ENCODE assay signal across 9 mouse cellular contexts in genomic region chr2:21261370-21262006, GRCm38 (mm10). TPM values are rescaled to one million over a fixed set of nuclear protein-coding genes. Genes with fewer than 3 reads are reported as not detected.
DNase-seq lines count a peak whose midpoint lies in the region; ATAC-seq and TF ChIP-seq lines count a peak whose summit lies in the region.
"Had no signal": no experiment of that assay in that cellular context is flagged by ENCODE, and none has a peak within 500 bp of the region (broad histone marks: within the 10 kb centered on the region; RNA-seq: fewer than 3 reads in every experiment).

No protein-coding gene starts in this region.

- 0 out of 2 replicates have a peak, but pooled peaks have one; percentile 59 for ATAC-seq in embryonic facial prominence, embryonic 13.5 days (ENCODE audit: insufficient number of reproducible peaks, insufficient read depth, low FRiP score, low TSS enrichment, low read depth)
- peak; percentile 69; the same call in 1 of the 2 replicates for ATAC-seq in limb, embryonic 15.5 days (ENCODE audit: insufficient number of reproducible peaks, low FRiP score, low TSS enrichment, low read depth)
- ATAC-seq in midbrain, postnatal 0 days (ENCODE audit: low FRiP score), result peak; percentile 90
- ATAC-seq in stomach, embryonic 16.5 days (ENCODE audit: insufficient read depth, low FRiP score), result peak; percentile 79; the same call in 1 of the 2 replicates

- H3K36me3 ChIP-seq in embryonic facial prominence, embryonic 13.5 days, result no peaks in the 10 kb centered on the region
- H3K36me3 ChIP-seq in heart, embryonic 10.5 days, result no peaks in the 10 kb centered on the region
- no peaks in the 10 kb centered on the region for H3K36me3 ChIP-seq in limb, embryonic 15.5 days
- H3K36me3 ChIP-seq in midbrain, postnatal 0 days (ENCODE audit: insufficient read depth, low read length), result no peaks in the 10 kb centered on the region
- H3K36me3 ChIP-seq in stomach, embryonic 16.5 days (ENCODE audit: control insufficient read depth, insufficient read depth, low read length), result no peaks in the 10 kb centered on the region

- no peak overlapping the region for H3K4me2 ChIP-seq in embryonic facial prominence, embryonic 13.5 days
- no peak overlapping the region for H3K4me2 ChIP-seq in limb, embryonic 15.5 days
- no peak overlapping the region for H3K4me2 ChIP-seq in midbrain, postnatal 0 days (ENCODE audit: low read depth, low read length, poor library complexity, severe bottlenecking)
- no peak overlapping the region for H3K4me2 ChIP-seq in stomach, embryonic 16.5 days (ENCODE audit: low read depth, low read length)

- H3K27me3 ChIP-seq in embryonic facial prominence, embryonic 13.5 days, result no peaks in the 10 kb centered on the region
- H3K27me3 ChIP-seq in heart, embryonic 10.5 days (ENCODE audit: insufficient read depth, poor library complexity, severe bottlenecking), result no peaks in the 10 kb centered on the region
- no peaks in the 10 kb centered on the region for H3K27me3 ChIP-seq in limb, embryonic 15.5 days
- H3K27me3 ChIP-seq in midbrain, postnatal 0 days (ENCODE audit: insufficient read depth, low read length), result no peaks in the 10 kb centered on the region
- H3K27me3 ChIP-seq in stomach, embryonic 16.5 days (ENCODE audit: control insufficient read depth, insufficient read depth, low read length), result no peaks in the 10 kb centered on the region

- TF ChIP-seq CTCF in midbrain, postnatal 0 days (IDR thresholded peaks at IDR 0.05), result peak; percentile 97

- no peak overlapping the region for H3K9ac ChIP-seq in embryonic facial prominence, embryonic 13.5 days
- no peak overlapping the region for H3K9ac ChIP-seq in limb, embryonic 15.5 days
- no peak overlapping the region for H3K9ac ChIP-seq in midbrain, postnatal 0 days (replicated peaks; ENCODE audit: low read length, poor library complexity, severe bottlenecking)
- no peak overlapping the region for H3K9ac ChIP-seq in stomach, embryonic 16.5 days (ENCODE audit: low read length)

- H3K4me3 ChIP-seq in embryonic facial prominence, embryonic 13.5 days, result no peak overlapping the region
- H3K4me3 ChIP-seq in heart, embryonic 10.5 days, result no peak overlapping the region
- no peak overlapping the region for H3K4me3 ChIP-seq in limb, embryonic 15.5 days
- H3K4me3 ChIP-seq in midbrain, postnatal 0 days (ENCODE audit: low read depth, low read length), result no peak overlapping the region
- no peak overlapping the region for H3K4me3 ChIP-seq in stomach, embryonic 16.5 days (replicated peaks; ENCODE audit: low read length)
- H3K4me3 ChIP-seq: erythroblast, embryonic 14.5 days had no signal

- no peak overlapping the region for H3K27ac ChIP-seq in embryonic facial prominence, embryonic 13.5 days
- H3K27ac ChIP-seq in heart, embryonic 10.5 days, result no peak overlapping the region
- H3K27ac ChIP-seq in limb, embryonic 15.5 days, result no peak overlapping the region
- H3K27ac ChIP-seq in midbrain, postnatal 0 days (ENCODE audit: low read depth, low read length), result no peak overlapping the region
- no peak overlapping the region for H3K27ac ChIP-seq in stomach, embryonic 16.5 days (ENCODE audit: low read length)

- peak; percentile 65 for DNase-seq in CD4-positive helper T cell, adult 2 months (ENCODE audit: low read depth, low spot score)
- peak; percentile 53 for DNase-seq in adrenal gland, postnatal 25 days
- peak; percentile 88 for DNase-seq in heart, embryonic 10.5 days (ENCODE audit: low spot score)
- DNase-seq in kidney, adult 9 months, result peak; percentile 61
- peak; percentile 88 for DNase-seq in midbrain, postnatal 0 days (ENCODE audit: low spot score)

- H3K9me3 ChIP-seq in embryonic facial prominence, embryonic 13.5 days, result no peaks in the 10 kb centered on the region
- no peaks in the 10 kb centered on the region for H3K9me3 ChIP-seq in heart, embryonic 10.5 days
- H3K9me3 ChIP-seq in limb, embryonic 15.5 days, result no peaks in the 10 kb centered on the region
- no peaks in the 10 kb centered on the region for H3K9me3 ChIP-seq in midbrain, postnatal 0 days (ENCODE audit: low read length)
- no peaks in the 10 kb centered on the region for H3K9me3 ChIP-seq in stomach, embryonic 16.5 days (replicated peaks; ENCODE audit: control insufficient read depth, low read length)

- 19% methylated on average over 4 of the region's 4 CpGs for WGBS in embryonic facial prominence, embryonic 13.5 days
- WGBS in heart, embryonic 10.5 days, result 15% methylated on average over 4 of the region's 4 CpGs
- 24% methylated on average over 4 of the region's 4 CpGs for WGBS in limb, embryonic 15.5 days
- 25% methylated on average over 4 of the region's 4 CpGs for WGBS in midbrain, postnatal 0 days
- 13% methylated on average over 4 of the region's 4 CpGs for WGBS in stomach, embryonic 16.5 days

- H3K4me1 ChIP-seq in embryonic facial prominence, embryonic 13.5 days, result no peaks in the 10 kb centered on the region
- peaks cover 14% of the 10 kb centered on the region for H3K4me1 ChIP-seq in heart, embryonic 10.5 days
- 0 out of 2 replicates have a peak, but pooled peaks cover 2% of the 10 kb centered on the region for H3K4me1 ChIP-seq in limb, embryonic 15.5 days
- no peaks in the 10 kb centered on the region for H3K4me1 ChIP-seq in midbrain, postnatal 0 days (ENCODE audit: insufficient read depth, low read length)
- no peaks in the 10 kb centered on the region for H3K4me1 ChIP-seq in stomach, embryonic 16.5 days (ENCODE audit: control insufficient read depth, insufficient read depth, low read length)

RNA-seq across cellular contexts. Expression of gene Thnsl1, which starts 56.0 kb away (rescaled TPM):
- total RNA-seq in adrenal gland, postnatal 25 days (2021), result 6.9 and 10.9 TPM in 2 replicates
- 6.5 and 7.4 TPM in 2 replicates for polyA plus RNA-seq in embryonic facial prominence, embryonic 13.5 days (2015; fragmentation: Nextera tagmentation; extraction: Ambion mirVana)
- 9.1 and 9.2 TPM in 2 replicates for polyA plus RNA-seq in heart, embryonic 10.5 days (2016; fragmentation: Nextera tagmentation; extraction: Ambion mirVana)
- 5.6 TPM in 2 replicates for polyA plus RNA-seq in limb, embryonic 15.5 days (2015; fragmentation: Nextera tagmentation; extraction: Ambion mirVana)
- total RNA-seq in midbrain, postnatal 0 days (2014; rRNA removed), result 18.2 and 22.6 TPM in 2 replicates
- 17.8 and 18.5 TPM in 2 replicates for polyA plus RNA-seq in midbrain, postnatal 0 days (2015; fragmentation: Nextera tagmentation; extraction: Ambion mirVana)
- 7.6 and 8.0 TPM in 2 replicates for polyA plus RNA-seq in stomach, embryonic 16.5 days (2015; fragmentation: Nextera tagmentation; extraction: Ambion mirVana)
- polyA plus RNA-seq: erythroblast, embryonic 14.5 days had no signal

RNA-seq across cellular contexts. Expression of gene Enkur, which starts 56.3 kb away (rescaled TPM):
- total RNA-seq in adrenal gland, postnatal 25 days (2021), result 1.2 TPM in 1 of 2 replicates, not detected in the other
- 0.41 TPM in 1 of 2 replicates, not detected in the other for polyA plus RNA-seq in embryonic facial prominence, embryonic 13.5 days (2015; fragmentation: Nextera tagmentation; extraction: Ambion mirVana)
- 2.3 and 2.9 TPM in 2 replicates for polyA plus RNA-seq in heart, embryonic 10.5 days (2016; fragmentation: Nextera tagmentation; extraction: Ambion mirVana)
- 0.65 and 0.77 TPM in 2 replicates for polyA plus RNA-seq in limb, embryonic 15.5 days (2015; fragmentation: Nextera tagmentation; extraction: Ambion mirVana)
- 3.4 and 6.2 TPM in 2 replicates for total RNA-seq in midbrain, postnatal 0 days (2014; rRNA removed)
- polyA plus RNA-seq in midbrain, postnatal 0 days (2015; fragmentation: Nextera tagmentation; extraction: Ambion mirVana), result 6.6 and 7.7 TPM in 2 replicates
- 1.1 and 1.5 TPM in 2 replicates for polyA plus RNA-seq in stomach, embryonic 16.5 days (2015; fragmentation: Nextera tagmentation; extraction: Ambion mirVana)
- polyA plus RNA-seq: erythroblast, embryonic 14.5 days had no signal
